Mouse (Mus musculus) gastrocnemius, adult 2 months (tissue): ENCODE measurements around the gene Emid1. TPM values are rescaled to one million over a fixed set of nuclear protein-coding genes. Genes with fewer than 3 reads are reported as not detected.

Source experiments
- DNase-seq: peaks from one replicate; pipeline ENCODE4 v3.0.0; 2022
- H3K27ac ChIP-seq: fragments of 200-600 bp; 2 replicates; pipeline ENCODE4 v1.8.1; 2022; ENCODE audit warnings: mild to moderate bottlenecking
- H3K4me3 ChIP-seq: fragments of 200-600 bp; 2 replicates; pipeline ENCODE4 v1.8.1; 2022; ENCODE audit warnings: mild to moderate bottlenecking, moderate library complexity
- CTCF ChIP-seq: fragments of 200-600 bp; IDR thresholded peaks from 2 replicates; pipeline ENCODE4 v1.8.1; 2022; ENCODE audit warnings: antibody characterized with exemption, mild to moderate bottlenecking, moderate library complexity
- intact Hi-C: fragments of 180-260 bp; cut with DNase I; formaldehyde crosslinking; loops from one replicate; pipeline ENCODE4 v1.15.1; 2025
- total RNA-seq, 2 experiments: library from RNA; stranded (reverse); gene quantifications; 2 replicates each; pipeline ENCODE4 v1.2.3; 2021

The Emid1 gene
- total RNA-seq, 2 experiments from 2014 or later = 5.4 to 10.9 TPM

GRCm38 (mm10) chr11:5130111-5130665 lies 21.9 kb downstream of the Emid1 start:
- DNase-seq = no peak
- intact Hi-C loops = no loop called here
- TF ChIP-seq CTCF = no peak
- Histone ChIP-seq H3K4me3 (no peak overlapping the region), H3K27ac (no peak overlapping the region)

GRCm38 (mm10) chr11:5129035-5129480 lies 23.0 kb downstream of the Emid1 start:
- no peak for TF ChIP-seq CTCF
- intact Hi-C loops = no loop called here
- no peak overlapping the region for H3K27ac ChIP-seq
- DNase-seq = no peak
- no peak overlapping the region for H3K4me3 ChIP-seq

- Histone ChIP-seq H3K27ac (no peak overlapping the region), H3K4me3 (no peak overlapping the region)
- no peak for TF ChIP-seq CTCF
- no peak for DNase-seq
- intact Hi-C loops = no loop called here
Observed at GRCm38 (mm10) chr11:5125713-5126112, 26.3 kb downstream of the Emid1 start.

GRCm38 (mm10) chr11:5114931-5115581 lies 37.0 kb downstream of the Emid1 start:
- peak; percentile 91 for DNase-seq
- Histone ChIP-seq H3K27ac (peak overlapping the region; percentile 68), H3K4me3 (no peak overlapping the region)
- intact Hi-C loops = loop anchor here (5.0 to 10.0 kb wide), 3 partner anchors 67 to 360 kb away; no protein-coding TSS in a partner anchor
- TF ChIP-seq CTCF = no peak

- DNase-seq = no peak
- H3K4me3 ChIP-seq = no peak overlapping the region
- intact Hi-C loops = loop anchor here (10.0 kb wide), 2 partner anchors 161 to 361 kb away; no protein-coding TSS in a partner anchor
- peak overlapping the region; percentile 68; the same call in 1 of the 2 replicates for H3K27ac ChIP-seq
- no peak for TF ChIP-seq CTCF
Observed at GRCm38 (mm10) chr11:5113645-5114044, 38.4 kb downstream of the Emid1 start.

GRCm38 (mm10) chr11:5109441-5109840 lies 42.6 kb downstream of the Emid1 start:
- intact Hi-C loops = no loop called here
- DNase-seq = no peak
- no peak for TF ChIP-seq CTCF
- no peak overlapping the region for H3K27ac ChIP-seq
- H3K4me3 ChIP-seq = no peak overlapping the region

- intact Hi-C loops = no loop called here
Observed at GRCm38 (mm10) chr11:5103986-5104509, 48.0 kb downstream of the Emid1 start.

GRCm38 (mm10) chr11:5102384-5102783 lies 49.7 kb downstream of the Emid1 start:
- DNase-seq = no peak
- no peak overlapping the region for H3K4me3 ChIP-seq
- intact Hi-C loops = no loop called here
- no peak for TF ChIP-seq CTCF
- peak overlapping the region; percentile 7; the same call in 1 of the 2 replicates for H3K27ac ChIP-seq

More at GRCm38 (mm10) chr11:5103986-5104509, 48.0 kb downstream of the Emid1 start:
- TF ChIP-seq CTCF = no peak
- peak overlapping the region; percentile 84 for H3K27ac ChIP-seq
- peak; percentile 58 for DNase-seq
- H3K4me3 ChIP-seq = no peak overlapping the region

GRCm38 (mm10) chr11:5101641-5102040 lies 50.4 kb downstream of the Emid1 start:
- H3K4me3 ChIP-seq = no peak overlapping the region
- DNase-seq = no peak
- no peak for TF ChIP-seq CTCF
- 0 out of 2 replicates have a peak overlapping the region, but pooled peaks have one; percentile 41 for H3K27ac ChIP-seq
- intact Hi-C loops = no loop called here

GRCm38 (mm10) chr11:5100801-5101200 lies 51.3 kb downstream of the Emid1 start:
- peak overlapping the region; percentile 100 for H3K4me3 ChIP-seq
- intact Hi-C loops = no loop called here

GRCm38 (mm10) chr11:5100283-5100682 lies 51.8 kb downstream of the Emid1 start:
- TF ChIP-seq CTCF = no peak
- no peak for DNase-seq
- peak overlapping the region; percentile 100 for H3K4me3 ChIP-seq
- H3K27ac ChIP-seq = peak overlapping the region; percentile 99
- intact Hi-C loops = no loop called here

More at GRCm38 (mm10) chr11:5100801-5101200, 51.3 kb downstream of the Emid1 start:
- peak overlapping the region; percentile 41 for H3K27ac ChIP-seq
- TF ChIP-seq CTCF = no peak
- no peak for DNase-seq

- intact Hi-C loops = no loop called here
- peak; percentile 87 for DNase-seq
- no peak for TF ChIP-seq CTCF
- peak overlapping the region; percentile 99 for H3K27ac ChIP-seq
- peak overlapping the region; percentile 100 for H3K4me3 ChIP-seq
Observed at GRCm38 (mm10) chr11:5099576-5100183, 52.4 kb downstream of the Emid1 start.
